Mouse (Mus musculus) mature B cell (primary cell): ENCODE measurements around the gene Gm3532.
"Not testable (repeated sequence)": the region's sequence is repeated elsewhere in the genome, so short reads cannot be mapped to it uniquely, and the experiment has no call there.

Source experiments
- in situ Hi-C: fragments of 300-500 bp; cut with MboI; formaldehyde crosslinking; loops from 2 replicates; pipeline ENCODE4 v1.14.3; 2019

The Gm3532 gene

GRCm38 (mm10) chr14:5538196-5538595 is at the start of gene Gm3532:
Gm3532 (plus strand) TSS chr14:5538496.
- in situ Hi-C loops = not testable (repeated sequence)

GRCm38 (mm10) chr14:5501374-5501773 is 36.9 kb upstream of the Gm3532 start, which contains the start of gene Gm3488:
Gm3488 (plus strand) TSS chr14:5501674.
- in situ Hi-C loops = not testable (repeated sequence)
